Comparison of ENCODE assay signal across 19 mouse cellular contexts in genomic region chr6:6023976-6024375, GRCm38 (mm10).
DNase-seq lines count a peak whose midpoint lies in the region; ATAC-seq and TF ChIP-seq lines count a peak whose summit lies in the region.
"Had no signal": no experiment of that assay in that cellular context is flagged by ENCODE, and none has a peak within 500 bp of the region (broad histone marks: within the 10 kb centered on the region; RNA-seq: fewer than 3 reads in every experiment).

No protein-coding gene starts in this region.

- TF ChIP-seq EP300 in heart, adult 2 months (IDR thresholded peaks at IDR 0.05; ENCODE audit: insufficient read depth, low read depth, low read length): no peak

- H3K4me2 ChIP-seq in forebrain, embryonic 16.5 days (ENCODE audit: low read length): no peak overlapping the region
- no peak overlapping the region for H3K4me2 ChIP-seq in forebrain, embryonic 11.5 days (ENCODE audit: low read depth, low read length, severe bottlenecking)
- no peak overlapping the region for H3K4me2 ChIP-seq in heart, embryonic 15.5 days
- H3K4me2 ChIP-seq: hindbrain, embryonic 15.5 days; kidney, embryonic 15.5 days had no signal

- no peaks in the 10 kb centered on the region for H3K36me3 ChIP-seq in forebrain, embryonic 16.5 days (ENCODE audit: control insufficient read depth, insufficient read depth)
- H3K36me3 ChIP-seq in forebrain, embryonic 11.5 days (ENCODE audit: control insufficient read depth, insufficient read depth, low read length): no peaks in the 10 kb centered on the region
- no peaks in the 10 kb centered on the region for H3K36me3 ChIP-seq in heart, embryonic 15.5 days
- H3K36me3 ChIP-seq in heart, adult 2 months (ENCODE audit: control insufficient read depth, insufficient read depth, low read length): no peaks in the 10 kb centered on the region
- H3K36me3 ChIP-seq: embryonic facial prominence, embryonic 10.5 days; hindbrain, embryonic 15.5 days; kidney, embryonic 15.5 days had no signal

- no peak overlapping the region for H3K27ac ChIP-seq in forebrain, embryonic 16.5 days (ENCODE audit: low read length)
- no peak overlapping the region for H3K27ac ChIP-seq in forebrain, embryonic 11.5 days (ENCODE audit: low read depth, low read length)
- 0 out of 2 replicates have a peak overlapping the region, but pooled peaks have one; percentile 7 for H3K27ac ChIP-seq in heart, embryonic 15.5 days
- H3K27ac ChIP-seq in heart, adult 2 months: no peak overlapping the region
- H3K27ac ChIP-seq: embryonic facial prominence, embryonic 10.5 days; gastrocnemius, adult 2 months; hindbrain, embryonic 15.5 days; kidney, embryonic 15.5 days had no signal

- DNase-seq in forebrain, embryonic 11.5 days (ENCODE audit: low spot score): no peak
- no peak for DNase-seq in heart, adult 2 months
- DNase-seq in ZHBTc4 (ENCODE audit: low read depth, low spot score): peak; percentile 50
- DNase-seq: adrenal gland, adult 2 months; adrenal gland, postnatal 25 days; cerebellum, adult 2 months; cerebellum, postnatal 10 days; gastrocnemius, adult 2 months; gastrocnemius, postnatal 36 days; heart, adult 18-20 months; kidney, adult 2 months had no signal

- intact Hi-C loops in heart, adult 2 months (cut with DNase I): no loop called here

- 12% methylated on average over 6 of the region's 6 CpGs for WGBS in forebrain, embryonic 16.5 days
- 39% methylated on average over 6 of the region's 6 CpGs for WGBS in forebrain, embryonic 11.5 days
- 44% methylated on average over 6 of the region's 6 CpGs for WGBS in heart, embryonic 15.5 days
- WGBS in heart, adult 2 months: 70% methylated on average over 6 of the region's 6 CpGs

- no peaks in the 10 kb centered on the region for H3K79me2 ChIP-seq in heart, adult 2 months (replicated peaks; ENCODE audit: control insufficient read depth, insufficient read depth, low read length)

- no peak overlapping the region for H3K4me3 ChIP-seq in forebrain, embryonic 16.5 days (replicated peaks; ENCODE audit: low read length)
- H3K4me3 ChIP-seq in forebrain, embryonic 11.5 days (ENCODE audit: low read depth, low read length): no peak overlapping the region
- H3K4me3 ChIP-seq in heart, embryonic 15.5 days: no peak overlapping the region
- no peak overlapping the region for H3K4me3 ChIP-seq in heart, adult 2 months
- H3K4me3 ChIP-seq: embryonic facial prominence, embryonic 10.5 days; erythroblast, embryonic 14.5 days; gastrocnemius, adult 2 months; hindbrain, embryonic 15.5 days; kidney, embryonic 15.5 days had no signal

- H3K4me1 ChIP-seq in forebrain, embryonic 16.5 days (replicated peaks; ENCODE audit: control insufficient read depth, insufficient read depth, low read length): 0 out of 2 replicates have a peak, but pooled peaks cover 2% of the 10 kb centered on the region
- no peaks in the 10 kb centered on the region for H3K4me1 ChIP-seq in forebrain, embryonic 11.5 days (replicated peaks; ENCODE audit: control insufficient read depth, insufficient read depth, low read length)
- peaks cover 4% of the 10 kb centered on the region; the same call in 1 of the 2 replicates for H3K4me1 ChIP-seq in heart, embryonic 15.5 days (replicated peaks)
- no peaks in the 10 kb centered on the region for H3K4me1 ChIP-seq in heart, adult 2 months (ENCODE audit: control insufficient read depth, insufficient read depth, low read length)
- H3K4me1 ChIP-seq: hindbrain, embryonic 15.5 days; kidney, embryonic 15.5 days had no signal

- no peak for TF ChIP-seq CTCF in heart, adult 2 months (IDR thresholded peaks at IDR 0.05)

- ATAC-seq in forebrain, embryonic 16.5 days: peak; percentile 72
- ATAC-seq in forebrain, embryonic 11.5 days (replicated peaks; ENCODE audit: low FRiP score): no peak
- no peak for ATAC-seq in heart, embryonic 15.5 days (replicated peaks; ENCODE audit: insufficient number of reproducible peaks, insufficient read depth, low FRiP score, low read depth)
- ATAC-seq in erythroblast, adult 5-6 weeks (replicated peaks; ENCODE audit: low FRiP score, poor library complexity, severe bottlenecking): no peak
- ATAC-seq: intestine, embryonic 16.5 days had no signal

- no peak for TF ChIP-seq POLR2A in heart, adult 2 months (IDR thresholded peaks at IDR 0.05; ENCODE audit: insufficient read depth, low read depth, low read length)

- H3K27me3 ChIP-seq in forebrain, embryonic 16.5 days (replicated peaks; ENCODE audit: control insufficient read depth, insufficient read depth, low read length): no peaks in the 10 kb centered on the region
- no peaks in the 10 kb centered on the region for H3K27me3 ChIP-seq in forebrain, embryonic 11.5 days (ENCODE audit: control insufficient read depth, insufficient read depth, low read length)
- no peaks in the 10 kb centered on the region for H3K27me3 ChIP-seq in heart, embryonic 15.5 days
- 0 out of 2 replicates have a peak, but pooled peaks cover 2% of the 10 kb centered on the region for H3K27me3 ChIP-seq in heart, adult 2 months (ENCODE audit: control insufficient read depth, insufficient read depth, low read length)
- H3K27me3 ChIP-seq: hindbrain, embryonic 15.5 days; kidney, embryonic 15.5 days had no signal

- H3K9me3 ChIP-seq in forebrain, embryonic 16.5 days (ENCODE audit: control insufficient read depth, low read length): no peaks in the 10 kb centered on the region
- no peaks in the 10 kb centered on the region for H3K9me3 ChIP-seq in forebrain, embryonic 11.5 days (ENCODE audit: control insufficient read depth, low read length)
- H3K9me3 ChIP-seq in heart, embryonic 15.5 days (replicated peaks): no peaks in the 10 kb centered on the region
- H3K9me3 ChIP-seq: embryonic facial prominence, embryonic 10.5 days; hindbrain, embryonic 15.5 days; kidney, embryonic 15.5 days had no signal

- no peak overlapping the region for H3K9ac ChIP-seq in forebrain, embryonic 16.5 days (replicated peaks; ENCODE audit: low read depth, low read length)
- H3K9ac ChIP-seq in forebrain, embryonic 11.5 days (ENCODE audit: low read length): no peak overlapping the region
- H3K9ac ChIP-seq in heart, embryonic 15.5 days: no peak overlapping the region
- H3K9ac ChIP-seq in heart, adult 2 months (ENCODE audit: low read depth, low read length): no peak overlapping the region
- H3K9ac ChIP-seq: hindbrain, embryonic 15.5 days; kidney, embryonic 15.5 days had no signal
